In genomic region chr3:82364988-82365387, GRCm38 (mm10) we compare ENCODE assay signal across 8 mouse cellular contexts. TPM values are rescaled to one million over a fixed set of nuclear protein-coding genes. Genes with fewer than 3 reads are reported as not detected.
DNase-seq lines count a peak whose midpoint lies in the region; ATAC-seq lines count a peak whose summit lies in the region.

No protein-coding gene starts in this region.

- peaks cover 34% of the 10 kb centered on the region for H3K36me3 ChIP-seq in forebrain, embryonic 14.5 days (ENCODE audit: control insufficient read depth, insufficient read depth, low read length)

- no peak overlapping the region for H3K4me2 ChIP-seq in forebrain, embryonic 14.5 days (ENCODE audit: low read length)

- no peak overlapping the region for H3K4me3 ChIP-seq in forebrain, embryonic 14.5 days (ENCODE audit: low read depth, low read length)

- peak; percentile 74; the same call in 1 of the 2 replicates for ATAC-seq in forebrain, embryonic 14.5 days
- ATAC-seq in megakaryocyte-erythroid progenitor cell, adult 5-6 weeks (replicated peaks; ENCODE audit: low FRiP score, low TSS enrichment, poor library complexity, severe bottlenecking): peak; percentile 80
- ATAC-seq in erythroid progenitor cell, adult 5-6 weeks (replicated peaks; ENCODE audit: low FRiP score, poor library complexity, severe bottlenecking): no peak

- no peak overlapping the region for H3K9ac ChIP-seq in forebrain, embryonic 14.5 days (ENCODE audit: low read length)

- H3K4me1 ChIP-seq in forebrain, embryonic 14.5 days (ENCODE audit: control insufficient read depth, insufficient read depth, low read length): no peaks in the 10 kb centered on the region

- no peaks in the 10 kb centered on the region for H3K9me3 ChIP-seq in forebrain, embryonic 14.5 days (replicated peaks; ENCODE audit: control insufficient read depth, low read length)

- peak; percentile 64 for DNase-seq in embryo, embryonic 10 days (ENCODE audit: low spot score)
- no peak for DNase-seq in embryo, embryonic 9.5 days (ENCODE audit: extremely low spot score)
- DNase-seq in thymus, postnatal 0 days (ENCODE audit: low spot score): peak; percentile 35
- no peak for DNase-seq in thymus, adult 18-20 months
- DNase-seq in forebrain, embryonic 14.5 days (ENCODE audit: low spot score): peak; percentile 75
- no peak for DNase-seq in left cerebral cortex, postnatal 36 days (ENCODE audit: low spot score in 2 of 2)

- H3K27ac ChIP-seq in forebrain, embryonic 14.5 days (ENCODE audit: low read depth, low read length): no peak overlapping the region

- no peaks in the 10 kb centered on the region for H3K27me3 ChIP-seq in forebrain, embryonic 14.5 days (replicated peaks; ENCODE audit: control insufficient read depth, insufficient read depth, low read length)

- 27% methylated on average over 4 of the region's 4 CpGs for WGBS in forebrain, embryonic 14.5 days

- intact Hi-C loops in left cerebral cortex, postnatal 36 days (cut with DNase I): loop anchor here (2.0 kb wide), 1 partner anchor 492 kb away; no protein-coding TSS in a partner anchor

RNA-seq across cellular contexts. Expression of gene Map9, which starts 7.1 kb away (rescaled TPM):
- 2.0 and 2.5 TPM in 2 replicates for polyA plus RNA-seq in thymus, postnatal 0 days (2015; fragmentation: Nextera tagmentation; extraction: Ambion mirVana)
- 66.1 and 89.6 TPM in 2 replicates for polyA plus RNA-seq in forebrain, embryonic 14.5 days (2014; fragmentation: Nextera tagmentation; extraction: Ambion mirVana)
- 0.09 and 0.15 TPM in 2 replicates for total RNA-seq in megakaryocyte-erythroid progenitor cell, adult 5-6 weeks (2014; fragmentation: Nextera tagmentation)
- total RNA-seq in megakaryocyte-erythroid progenitor cell, adult 5-6 weeks (2017): 0.56 and 2.2 TPM in 2 replicates
- total RNA-seq in erythroid progenitor cell, adult 5-6 weeks (2015; ENCODE audit: low replicate concordance): not detected in 2 replicates
- not detected in 2 replicates for total RNA-seq in erythroid progenitor cell, adult 5-6 weeks (2017; ENCODE audit: low replicate concordance)
- 100 to 1,000 TPM in 1 of 2 experiments, 10 to 100 TPM in 1; 89.1 to 105 TPM for total RNA-seq in left cerebral cortex, postnatal 36 days (2021)

Comparison
In these comparisons a context has a peak if more than half of its experiments do, and no peak if none do; other contexts are left out.
1. DNase-seq: peak in embryo, embryonic 10 days (single experiment), thymus, postnatal 0 days (single experiment) and forebrain, embryonic 14.5 days (single experiment); none in embryo, embryonic 9.5 days (single experiment), thymus, adult 18-20 months (0 of 2) and left cerebral cortex, postnatal 36 days (0 of 2).
2. RNA of gene Map9, which starts 7.1 kb away (total RNA-seq): 89.1 to 105 TPM in left cerebral cortex, postnatal 36 days; 0.09 to 2.2 TPM in megakaryocyte-erythroid progenitor cell, adult 5-6 weeks and not detected in erythroid progenitor cell, adult 5-6 weeks; every median in the first group is over 10 times any median in the second.